Mouse (Mus musculus): ENCODE results near the gene Ubald1. TPM values are rescaled to one million over a fixed set of nuclear protein-coding genes. Genes with fewer than 3 reads are reported as not detected.
A peak's percentile ranks its signal among the peaks of the same experiment; 100 is the strongest.

Ubald1 gene
- total RNA-seq, 2 experiments from 2014 or later, result 26.1 to 27.0 TPM

- no peak for DNase-seq
These were observed 19.6 kb upstream of the Ubald1 start for GRCm38 (mm10) chr16:4899711-4900110.

GRCm38 (mm10) chr16:4898881-4899280 lies 18.8 kb upstream of the Ubald1 start:
- no peak for DNase-seq

- no peak for DNase-seq
These were observed 17.1 kb upstream of the Ubald1 start for GRCm38 (mm10) chr16:4897146-4897730.

GRCm38 (mm10) chr16:4896249-4897027 lies 16.3 kb upstream of the Ubald1 start:
- DNase-seq, result peak; percentile 69

- DNase-seq, result no peak
These were observed 14.2 kb upstream of the Ubald1 start for GRCm38 (mm10) chr16:4894201-4894908.

- DNase-seq, result no peak
These were observed 12.1 kb upstream of the Ubald1 start for GRCm38 (mm10) chr16:4892171-4892570.

- DNase-seq, result no peak
These were observed 10.1 kb upstream of the Ubald1 start for GRCm38 (mm10) chr16:4890201-4890709.

GRCm38 (mm10) chr16:4886690-4887020 lies 6.5 kb upstream of the Ubald1 start:
- DNase-seq, result no peak

- DNase-seq, result peak; percentile 88
These were observed 5.9 kb upstream of the Ubald1 start, which contains the start of gene Mgrn1 for GRCm38 (mm10) chr16:4885760-4886689. Gene Mgrn1, plus strand, starts transcription at chr16:4886249.

- DNase-seq, result no peak
These were observed 4.8 kb upstream of the Ubald1 start for GRCm38 (mm10) chr16:4884930-4885329.

GRCm38 (mm10) chr16:4881400-4882351 lies 1.6 kb upstream of the Ubald1 start:
- no peak for DNase-seq

GRCm38 (mm10) chr16:4879708-4880124 lies 399 bp downstream of the Ubald1 start:
- DNase-seq, result peak; percentile 87

GRCm38 (mm10) chr16:4879101-4879707 lies 911 bp downstream of the Ubald1 start:
- DNase-seq, result peak; percentile 57

GRCm38 (mm10) chr16:4878192-4878885 lies 1.8 kb downstream of the Ubald1 start:
- DNase-seq, result peak; percentile 50

- DNase-seq, result no peak
These were observed 2.4 kb downstream of the Ubald1 start for GRCm38 (mm10) chr16:4877701-4878100.

- DNase-seq, result no peak
These were observed 2.9 kb downstream of the Ubald1 start for GRCm38 (mm10) chr16:4877195-4877594.

GRCm38 (mm10) chr16:4876033-4876680 lies 4.0 kb downstream of the Ubald1 start:
- DNase-seq, result no peak

- no peak for DNase-seq
These were observed 4.7 kb downstream of the Ubald1 start for GRCm38 (mm10) chr16:4875198-4876032.

Data from gastrocnemius, postnatal 25 days (tissue).